Mouse (Mus musculus) limb, embryonic 10.5 days (tissue): ENCODE measurements at regions not wholly inside any gene's neighbourhood (a gene's known extent, or its start where the extent isn't known, plus 50 kb on each side); places are given as distances from the start of the nearest gene placed in this dataset.

Experiments used
- DNase-seq: peaks from one replicate; pipeline ENCODE4 v3.0.0-alpha.2; 2017; ENCODE audit warnings: low spot score
- H3K27ac ChIP-seq: fragments of 300-500 bp; sonication (generic); 2 replicates; pipeline ENCODE4 v1.5.1; 2016; ENCODE audit warnings: mild to moderate bottlenecking
- H3K27me3 ChIP-seq: fragments of 300-500 bp; sonication (generic); 2 replicates; pipeline ENCODE4 v1.6.1; 2016; ENCODE audit warnings: low read depth, mild to moderate bottlenecking; ENCODE audit not compliant: poor library complexity, severe bottlenecking
- H3K36me3 ChIP-seq: fragments of 300-500 bp; sonication (generic); 2 replicates; pipeline ENCODE4 v1.6.1; 2016; ENCODE audit warnings: mild to moderate bottlenecking, moderate library complexity
- H3K4me1 ChIP-seq: fragments of 300-500 bp; sonication (generic); 2 replicates; pipeline ENCODE4 v1.6.1; 2016
- H3K4me3 ChIP-seq: fragments of 300-500 bp; sonication (generic); 2 replicates; pipeline ENCODE4 v1.5.1; 2016; ENCODE audit warnings: mild to moderate bottlenecking, moderate library complexity
- H3K9me3 ChIP-seq: fragments of 300-500 bp; sonication (generic); replicated peaks from 2 replicates; pipeline ENCODE4 v1.6.1; 2016; ENCODE audit warnings: mild to moderate bottlenecking
- WGBS: fragments of 180-500 bp; shearing (Covaris S2); methylation state at CpG from one replicate; pipeline ENCODE4 v1.1.7; 2016; 5-methylcytosine and 5-hydroxymethylcytosine counted together

GRCm38 (mm10) chr1:111699030-111699732 is 165.5 kb downstream of the Dsel start:
- H3K36me3 ChIP-seq, result no peaks in the 10 kb centered on the region
- peaks cover 7% of the 10 kb centered on the region for H3K4me1 ChIP-seq
- H3K27ac ChIP-seq, result peak overlapping the region; percentile 19; the same call in 1 of the 2 replicates
- no peaks in the 10 kb centered on the region for H3K9me3 ChIP-seq
- no peak overlapping the region for H3K4me3 ChIP-seq
- no peaks in the 10 kb centered on the region for H3K27me3 ChIP-seq
- DNase-seq, result no peak

GRCm38 (mm10) chr1:111660950-111661349 is 203.8 kb downstream of the Dsel start:
- no peak overlapping the region for H3K4me3 ChIP-seq
- DNase-seq, result no peak
- 89% methylated on average over 1 of the region's 1 CpGs for WGBS

GRCm38 (mm10) chr1:111660099-111660670 is 204.5 kb downstream of the Dsel start:
- Histone ChIP-seq H3K27ac (no peak overlapping the region), H3K27me3 (no peaks in the 10 kb centered on the region), H3K4me3 (no peak overlapping the region), H3K9me3 (no peaks in the 10 kb centered on the region), H3K4me1 (no peaks in the 10 kb centered on the region), H3K36me3 (no peaks in the 10 kb centered on the region)
- no peak for DNase-seq
- WGBS, result 8% methylated on average over 2 of the region's 2 CpGs

More at GRCm38 (mm10) chr1:111660950-111661349, 203.8 kb downstream of the Dsel start:
- Histone ChIP-seq H3K27ac (no peak overlapping the region), H3K36me3 (no peaks in the 10 kb centered on the region), H3K4me1 (no peaks in the 10 kb centered on the region), H3K27me3 (no peaks in the 10 kb centered on the region), H3K9me3 (no peaks in the 10 kb centered on the region)

GRCm38 (mm10) chr1:111633860-111634460 is 230.8 kb downstream of the Dsel start:
- Histone ChIP-seq H3K36me3 (no peaks in the 10 kb centered on the region), H3K9me3 (no peaks in the 10 kb centered on the region), H3K27me3 (no peaks in the 10 kb centered on the region), H3K27ac (no peak overlapping the region), H3K4me3 (no peak overlapping the region), H3K4me1 (no peaks in the 10 kb centered on the region)
- 70% methylated on average over 3 of the region's 3 CpGs for WGBS
- no peak for DNase-seq
